Mouse (Mus musculus): ENCODE results near the gene Ankrd52.

The Ankrd52 gene

GRCm38 (mm10) chr10:128403931-128404330 is 27.0 kb downstream of the Ankrd52 start:
- no peak for DNase-seq

DNA sequence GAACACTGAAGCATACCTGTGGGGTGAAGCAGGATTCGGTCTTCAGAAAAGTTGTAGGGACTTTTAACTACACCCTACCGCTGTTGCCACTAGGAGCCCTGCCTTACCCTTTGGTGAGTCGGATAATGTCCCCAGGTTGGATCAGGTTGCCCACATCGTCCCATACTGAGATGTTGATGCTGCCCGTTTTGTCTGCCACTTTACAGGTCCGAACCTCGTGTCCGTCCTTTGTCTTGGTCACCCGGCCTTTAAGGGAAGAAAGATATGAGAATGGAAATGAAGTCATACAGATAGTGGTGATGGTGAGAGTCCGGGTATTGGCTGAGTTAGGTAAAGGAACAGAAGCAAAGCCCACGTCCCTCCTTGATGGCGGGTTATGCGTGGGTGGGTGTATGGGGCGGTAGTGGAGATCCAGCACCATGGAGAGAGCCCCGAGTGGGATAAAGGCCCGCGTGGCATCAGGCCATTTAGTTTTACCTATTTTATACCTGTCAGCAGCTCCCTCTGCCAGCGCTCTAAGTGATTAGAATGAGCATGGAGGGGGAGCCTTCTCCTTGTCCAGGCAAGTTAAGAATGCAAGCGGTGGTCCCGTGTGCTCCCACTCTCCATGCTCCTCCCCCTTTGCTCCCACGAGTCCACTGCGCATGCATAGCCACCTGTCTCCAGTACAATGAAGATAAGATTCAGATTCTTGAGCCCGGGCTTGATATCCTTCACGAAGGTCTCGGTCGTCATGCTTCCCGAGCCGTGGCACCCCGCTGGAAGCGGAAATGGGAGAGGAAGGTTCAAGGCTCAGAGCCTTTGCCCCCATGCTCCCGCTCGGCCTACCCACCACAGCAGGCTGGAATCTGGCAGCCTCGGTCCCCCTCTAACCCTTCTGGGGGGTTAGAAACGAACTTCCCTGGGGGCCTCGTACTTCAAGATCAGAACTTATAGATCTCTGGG is 31.9 kb downstream of the Ankrd52 start:
- peak; percentile 66 for DNase-seq

DNA sequence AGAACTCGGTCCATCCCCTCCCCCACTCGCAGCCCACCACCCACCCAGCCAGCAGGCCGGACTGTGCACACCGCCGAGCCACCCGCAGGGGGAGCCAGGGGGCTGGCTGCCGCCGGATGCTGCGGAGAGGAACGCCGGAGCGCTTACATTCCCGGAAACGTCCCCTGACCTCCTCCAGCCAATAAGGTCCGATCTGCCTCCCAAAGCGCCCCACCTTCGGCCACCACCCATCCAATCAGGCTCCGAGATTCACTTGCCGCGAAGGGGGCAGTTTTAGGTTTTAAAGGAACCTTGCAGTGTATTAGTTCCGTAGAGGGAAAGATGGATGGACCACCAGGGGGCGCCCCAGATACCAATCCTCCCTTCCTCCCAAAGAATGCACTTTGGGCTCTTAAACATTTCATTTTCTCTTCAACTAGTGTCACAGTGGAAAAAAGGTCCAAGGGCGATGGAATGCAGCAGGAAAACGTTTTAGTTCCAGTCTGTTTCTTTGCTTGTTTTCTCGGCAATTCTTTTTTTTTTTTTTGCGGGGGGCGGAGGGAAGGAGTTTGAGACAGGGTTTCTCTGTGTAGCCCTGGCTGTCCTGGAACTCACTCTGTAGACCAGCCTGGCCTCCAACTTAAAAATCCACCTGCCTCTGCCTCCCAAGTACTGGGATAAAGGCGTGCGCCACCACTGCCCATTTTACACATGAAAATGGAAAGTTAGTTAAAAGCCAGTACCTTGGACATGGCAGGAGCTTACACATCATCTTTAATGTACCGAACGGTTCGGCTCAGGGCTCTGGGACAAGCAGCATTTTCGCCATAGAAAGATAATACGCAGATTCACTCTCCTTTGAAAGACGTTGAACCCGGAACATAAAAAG is 33.0 kb downstream of the Ankrd52 start:
- DNase-seq: peak; percentile 98

DNA sequence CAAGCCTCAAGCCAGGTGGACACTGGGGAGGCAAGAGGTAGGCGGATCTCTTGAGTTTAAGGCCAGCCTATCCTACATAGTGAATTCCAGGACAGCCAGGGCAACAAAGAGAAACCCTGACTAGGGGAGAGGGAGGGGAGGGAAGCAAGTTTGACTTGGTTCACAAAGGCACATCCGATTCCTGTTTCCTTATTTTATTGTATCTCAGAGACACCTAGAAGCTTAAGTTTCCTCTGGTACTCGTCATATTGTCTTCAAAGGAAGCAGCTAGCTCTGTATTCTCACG is 33.6 kb downstream of the Ankrd52 start:
- no peak for DNase-seq

- DNase-seq: peak; percentile 98
Measured at GRCm38 (mm10) chr10:128411211-128412054, 34.5 kb downstream of the Ankrd52 start, which contains the start of the genes Nabp2 and Rnf41. Gene Nabp2 (minus strand): TSS chr10:128411492. Gene Rnf41 (plus strand): TSS chr10:128411657.

DNA sequence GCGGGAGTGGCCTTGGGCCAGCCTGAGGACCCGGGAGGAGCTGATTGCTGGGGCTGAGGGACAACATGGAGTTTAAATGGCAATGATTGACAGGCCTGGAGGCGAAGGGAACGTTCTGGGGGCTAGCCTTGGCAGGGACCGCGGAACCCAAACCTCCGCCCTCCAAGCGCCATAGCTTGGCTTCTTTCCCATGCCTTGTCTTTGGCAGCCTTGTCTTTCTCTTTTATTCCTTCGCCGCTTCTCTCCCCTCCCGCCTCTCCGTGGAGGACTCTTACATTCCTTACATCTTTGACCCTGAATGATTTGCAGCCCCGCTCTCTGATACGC is 35.1 kb downstream of the Ankrd52 start:
- DNase-seq: peak; percentile 51

- DNase-seq: no peak
Measured at GRCm38 (mm10) chr10:128412558-128412957, 35.6 kb downstream of the Ankrd52 start.

GRCm38 (mm10) chr10:128413076-128413475 is 36.2 kb downstream of the Ankrd52 start:
- no peak for DNase-seq

- DNase-seq: no peak
Measured at GRCm38 (mm10) chr10:128414848-128415247, 37.9 kb downstream of the Ankrd52 start.

DNA sequence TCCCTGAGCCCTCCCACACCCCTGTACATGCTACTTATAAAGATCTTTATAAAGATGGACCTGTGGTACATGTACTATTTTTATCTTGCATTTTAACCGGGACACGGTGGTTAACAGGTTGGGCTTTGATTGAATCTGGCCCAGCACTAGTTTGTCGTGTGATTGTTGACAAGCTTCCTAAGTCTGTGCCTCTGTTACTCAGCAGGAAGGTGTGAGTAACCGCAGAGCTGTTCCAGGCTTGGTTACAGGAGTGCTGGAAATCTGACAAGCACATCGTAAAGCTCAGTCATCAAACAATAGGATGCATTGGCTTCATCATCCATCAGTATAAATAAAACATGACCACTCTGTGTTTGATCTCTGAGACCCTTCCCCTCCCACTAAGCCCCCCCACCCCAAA is 45.5 kb downstream of the Ankrd52 start:
- no peak for DNase-seq

DNA sequence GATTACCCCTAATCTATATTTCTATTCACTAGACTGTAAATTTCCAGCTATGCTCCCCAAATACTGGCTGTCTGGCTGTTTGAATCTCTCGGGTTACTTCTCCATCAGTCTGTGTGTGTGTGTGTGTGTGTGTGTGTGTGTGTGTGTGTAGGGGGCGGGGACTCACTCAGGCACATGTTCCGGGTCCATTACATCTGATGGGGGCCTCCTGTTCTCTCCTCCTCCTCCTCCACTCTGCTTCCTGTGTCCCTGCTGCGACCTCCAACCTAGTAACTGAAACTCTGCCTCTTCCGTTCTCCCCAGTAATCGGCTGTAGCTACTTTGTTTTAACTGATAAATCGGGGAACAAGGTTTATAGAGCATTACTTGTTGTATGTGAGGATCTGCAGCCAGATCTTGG is 47.7 kb downstream of the Ankrd52 start:
- DNase-seq: peak; percentile 64

DNA sequence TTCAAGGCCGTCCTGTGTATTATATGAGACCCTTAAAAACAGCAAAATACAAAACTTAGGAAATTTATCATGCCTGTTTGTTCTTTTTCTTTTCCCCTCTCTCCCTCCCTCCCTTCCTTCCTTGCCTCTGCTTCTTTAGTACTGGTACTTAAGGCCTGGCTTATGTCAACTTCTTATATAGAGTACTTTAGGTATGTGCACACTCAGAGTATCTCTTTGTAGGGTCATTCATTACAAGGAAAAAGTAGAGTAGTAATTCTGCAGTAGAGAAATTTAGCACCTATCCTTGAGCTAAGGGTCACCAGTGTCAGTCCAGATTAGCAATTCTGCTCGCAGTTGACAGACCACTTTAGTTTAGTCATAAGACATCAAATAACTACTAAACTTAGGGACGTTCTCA is 48.3 kb downstream of the Ankrd52 start:
- no peak for DNase-seq

GRCm38 (mm10) chr10:128429052-128429451 is 52.1 kb downstream of the Ankrd52 start:
- no peak for DNase-seq

GRCm38 (mm10) chr10:128429454-128429853 is 52.5 kb downstream of the Ankrd52 start:
- no peak for DNase-seq

DNA sequence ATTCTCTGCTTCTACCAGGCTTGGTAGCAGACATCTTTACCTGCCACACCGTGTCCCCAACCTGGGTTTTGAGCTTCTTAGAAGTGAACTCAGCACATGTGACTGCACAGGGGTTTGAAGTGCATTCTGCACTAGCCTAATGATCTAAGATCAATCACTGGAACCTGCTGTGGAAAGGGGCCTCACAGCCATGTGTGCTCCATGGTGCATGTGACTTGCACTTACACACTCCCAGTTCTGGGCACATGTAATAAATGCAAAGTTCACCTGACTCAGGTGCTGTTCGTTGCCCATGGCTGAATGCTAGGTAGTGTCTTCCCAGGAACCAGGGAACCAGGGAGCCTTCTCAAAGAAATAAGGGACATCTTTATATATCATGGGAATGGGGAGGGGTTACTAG is 56.5 kb downstream of the Ankrd52 start:
- no peak for DNase-seq

DNA sequence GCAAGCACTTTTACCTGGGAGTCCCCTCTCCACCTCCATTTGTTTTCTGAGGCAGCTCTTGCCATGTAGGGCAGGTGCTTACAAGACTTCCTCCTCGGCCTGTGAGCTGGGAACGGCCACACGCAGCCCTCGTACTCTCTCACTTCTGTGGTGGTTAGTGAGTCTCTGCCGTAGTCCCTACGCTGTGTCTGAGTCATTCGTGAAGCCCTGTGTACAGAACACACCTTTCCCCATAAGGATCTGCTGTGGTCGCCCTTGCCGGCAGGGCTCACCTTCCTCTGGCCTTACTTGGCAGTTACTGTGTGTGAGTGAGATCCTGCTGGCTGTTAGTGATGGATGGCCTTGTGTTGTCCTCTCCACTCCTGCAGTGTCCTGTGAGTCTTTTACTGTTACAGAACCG is 57.8 kb downstream of the Ankrd52 start:
- DNase-seq: peak; percentile 60

GRCm38 (mm10) chr10:128435186-128435823 is 58.4 kb downstream of the Ankrd52 start:
- peak; percentile 37 for DNase-seq

- no peak for DNase-seq
Measured at GRCm38 (mm10) chr10:128435873-128436272, 59.0 kb downstream of the Ankrd52 start.

GRCm38 (mm10) chr10:128436376-128436775 is 59.5 kb downstream of the Ankrd52 start:
- no peak for DNase-seq

- no peak for DNase-seq
Measured at GRCm38 (mm10) chr10:128438675-128439279, 61.9 kb downstream of the Ankrd52 start.

DNA sequence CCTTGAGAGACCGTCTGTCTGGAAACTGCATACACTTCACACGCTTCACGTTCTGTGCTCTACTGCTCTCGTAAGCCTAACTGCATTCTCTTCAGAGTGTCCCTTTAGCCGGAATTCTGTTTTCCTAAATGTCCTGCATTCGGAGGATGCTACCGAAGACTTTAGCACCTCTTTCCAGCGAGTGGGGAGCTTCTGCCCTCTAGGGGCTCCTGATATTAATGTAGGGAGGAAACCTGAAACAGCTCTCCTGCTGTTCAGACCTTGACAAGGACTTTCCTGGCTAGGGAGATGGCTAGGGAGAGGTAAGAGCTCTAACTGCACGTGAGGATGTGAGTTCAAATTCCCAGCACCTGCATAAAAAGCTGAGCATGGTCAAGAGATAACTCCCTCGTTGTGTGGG is 63.5 kb downstream of the Ankrd52 start:
- DNase-seq: peak; percentile 41
